Mouse (Mus musculus) frontal cortex, postnatal 36 days (tissue): ENCODE measurements around the gene Insrr.
"Not testable (repeated sequence)": the region's sequence is repeated elsewhere in the genome, so short reads cannot be mapped to it uniquely, and the experiment has no call there.

Experiments used
- DNase-seq, 2 experiments: peaks; one replicate each; pipeline ENCODE4 v3.0.0; 2022; ENCODE audit warnings: low spot score in 2 of 2

Insrr gene

GRCm38 (mm10) chr3:87832109-87832859 is 35.5 kb downstream of the Insrr start:
- no peak for DNase-seq

GRCm38 (mm10) chr3:87833482-87833881 is 36.7 kb downstream of the Insrr start:
- no peak for DNase-seq

- peak; percentile 78 to 79 for DNase-seq
Measured at GRCm38 (mm10) chr3:87838622-87839021, 41.9 kb downstream of the Insrr start.

- no peak for DNase-seq
Measured at GRCm38 (mm10) chr3:87840858-87841257, 44.1 kb downstream of the Insrr start.

- DNase-seq = no peak
Measured at GRCm38 (mm10) chr3:87844981-87845380, 48.2 kb downstream of the Insrr start.

GRCm38 (mm10) chr3:87846186-87846585 is 49.4 kb downstream of the Insrr start:
- DNase-seq = no peak

GRCm38 (mm10) chr3:87846650-87847110 is 49.9 kb downstream of the Insrr start, which contains the start of gene Sh2d2a:
TSS of gene Sh2d2a (plus strand) at chr3:87846755.
- no peak for DNase-seq

- no peak for DNase-seq
Measured at GRCm38 (mm10) chr3:87847680-87848079, 50.9 kb downstream of the Insrr start.

- no peak for DNase-seq
Measured at GRCm38 (mm10) chr3:87849117-87849516, 52.4 kb downstream of the Insrr start.

- DNase-seq = no peak
Measured at GRCm38 (mm10) chr3:87854795-87855568, 58.2 kb downstream of the Insrr start.

GRCm38 (mm10) chr3:87855936-87856335 is 59.2 kb downstream of the Insrr start:
- DNase-seq = no peak

GRCm38 (mm10) chr3:87857666-87858065 is 60.9 kb downstream of the Insrr start:
- no peak for DNase-seq

GRCm38 (mm10) chr3:87859813-87860212 is 63.1 kb downstream of the Insrr start:
- DNase-seq = peak; percentile 56 to 83

GRCm38 (mm10) chr3:87864111-87864510 is 67.4 kb downstream of the Insrr start:
- not testable (repeated sequence) for DNase-seq
